Mouse (Mus musculus): ENCODE results near the gene 2010106E10Rik. TPM values are rescaled to one million over a fixed set of nuclear protein-coding genes. Genes with fewer than 3 reads are reported as not detected.

Gene 2010106E10Rik
- polyA plus RNA-seq (2015; fragmentation: Nextera tagmentation; extraction: Ambion mirVana) = 0.16 TPM in 1 of 2 replicates, not detected in the other

DNA sequence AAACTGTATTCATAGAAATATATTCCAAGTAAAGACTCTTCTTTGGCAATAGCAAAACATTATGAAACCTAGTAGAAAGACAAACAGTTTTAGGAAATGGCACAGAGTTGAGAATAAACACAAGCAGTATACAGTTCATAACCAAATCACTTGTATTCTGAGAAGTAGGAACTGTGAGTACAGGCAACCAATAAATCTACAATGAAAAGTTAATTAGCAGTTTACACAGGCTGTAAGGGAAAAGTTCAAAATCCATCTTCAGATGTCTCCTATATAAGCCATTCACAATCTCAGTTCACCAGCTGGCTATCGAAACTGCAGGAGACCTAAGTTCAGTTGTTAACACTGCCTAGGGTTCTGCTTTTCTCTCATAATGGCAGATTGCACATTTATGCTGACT lies at the start of gene 2010106E10Rik:
TSS of gene 2010106E10Rik (plus strand) at position 301 of the 400 bp plus-strand sequence.
- Histone ChIP-seq H3K27ac (ENCODE audit: low read length) (no peak within 1 kb of the TSS), H3K9me3 (ENCODE audit: control insufficient read depth, low read length) (no peaks in the 10 kb centered on the region), H3K4me2 (ENCODE audit: low read depth, low read length) (no peak within 1 kb of the TSS), H3K4me3 (ENCODE audit: low read length) (no peak within 1 kb of the TSS), H3K36me3 (ENCODE audit: control insufficient read depth, insufficient read depth, low read length) (no peaks in the 10 kb centered on the region), H3K9ac (ENCODE audit: low read length) (no peak within 1 kb of the TSS), H3K27me3 (ENCODE audit: control insufficient read depth, insufficient read depth, low read depth, low read length) (no peaks in the 10 kb centered on the region), H3K4me1 (replicated peaks; ENCODE audit: control insufficient read depth, insufficient read depth, low read length) (no peaks in the 10 kb centered on the region)
- no peak for ATAC-seq (ENCODE audit: low read depth)
- WGBS = 78% methylated on average over 1 of the region's 1 CpGs

DNA sequence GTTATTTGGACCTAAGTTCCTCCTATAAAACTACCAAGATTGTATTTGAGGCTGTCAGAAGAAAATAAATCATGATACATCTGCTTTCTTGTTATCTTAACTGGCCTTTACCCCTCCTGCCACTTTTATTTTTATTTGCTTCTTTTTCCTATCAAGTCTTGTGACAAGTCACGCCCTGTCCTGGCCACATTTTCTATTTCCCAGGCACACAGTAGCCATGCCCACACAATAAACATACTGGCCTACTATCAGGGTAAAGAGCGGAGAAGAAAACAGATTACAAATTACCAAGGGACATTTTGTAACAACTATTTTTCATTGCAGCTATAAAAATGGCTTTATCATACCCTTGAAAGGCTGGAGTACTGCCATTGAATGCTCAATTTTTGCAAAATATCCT lies 10.6 kb downstream of the 2010106E10Rik start:
- 60% methylated on average over 2 of the region's 2 CpGs for WGBS
- ATAC-seq (ENCODE audit: low read depth) = no peak

DNA sequence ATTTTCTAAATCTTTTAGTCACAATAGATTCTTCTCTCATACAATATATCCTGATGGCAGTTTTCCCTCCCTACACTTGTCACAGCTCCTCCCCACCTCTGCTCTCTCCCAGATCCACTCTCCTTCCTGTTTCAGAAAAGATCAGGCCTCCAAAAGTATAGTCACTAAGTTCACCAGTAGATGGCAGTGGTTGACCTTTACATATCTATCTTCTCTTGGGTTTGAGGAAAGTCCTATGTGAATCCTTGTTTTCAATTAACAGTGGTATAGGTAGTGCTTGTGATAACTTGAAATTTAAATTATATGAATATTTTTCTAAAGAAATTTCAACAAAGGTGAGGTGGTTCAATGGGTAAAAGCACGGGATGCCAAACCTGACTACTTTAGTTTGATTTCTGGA lies 29.7 kb downstream of the 2010106E10Rik start:
- WGBS = 68% methylated on average over 1 of the region's 1 CpGs
- H3K27ac ChIP-seq (ENCODE audit: low read length) = no peak overlapping the region
- H3K9ac ChIP-seq (ENCODE audit: low read length) = no peak overlapping the region
- H3K27me3 ChIP-seq (ENCODE audit: control insufficient read depth, insufficient read depth, low read depth, low read length) = no peaks in the 10 kb centered on the region
- H3K4me3 ChIP-seq (ENCODE audit: low read length) = no peak overlapping the region
- H3K36me3 ChIP-seq (ENCODE audit: control insufficient read depth, insufficient read depth, low read length) = no peaks in the 10 kb centered on the region
- no peak for ATAC-seq (ENCODE audit: low read depth)
- no peaks in the 10 kb centered on the region for H3K9me3 ChIP-seq (ENCODE audit: control insufficient read depth, low read length)
- no peak overlapping the region for H3K4me2 ChIP-seq (ENCODE audit: low read depth, low read length)
- H3K4me1 ChIP-seq (replicated peaks; ENCODE audit: control insufficient read depth, insufficient read depth, low read length) = no peaks in the 10 kb centered on the region

More for the DNA sequence above, 10.6 kb downstream of the 2010106E10Rik start:
- Histone ChIP-seq H3K9ac (ENCODE audit: low read length) (no peak overlapping the region), H3K27ac (ENCODE audit: low read length) (no peak overlapping the region), H3K27me3 (ENCODE audit: control insufficient read depth, insufficient read depth, low read depth, low read length) (no peaks in the 10 kb centered on the region), H3K4me2 (ENCODE audit: low read depth, low read length) (no peak overlapping the region), H3K9me3 (ENCODE audit: control insufficient read depth, low read length) (no peaks in the 10 kb centered on the region), H3K4me3 (ENCODE audit: low read length) (no peak overlapping the region), H3K36me3 (ENCODE audit: control insufficient read depth, insufficient read depth, low read length) (no peaks in the 10 kb centered on the region), H3K4me1 (replicated peaks; ENCODE audit: control insufficient read depth, insufficient read depth, low read length) (no peaks in the 10 kb centered on the region)

DNA sequence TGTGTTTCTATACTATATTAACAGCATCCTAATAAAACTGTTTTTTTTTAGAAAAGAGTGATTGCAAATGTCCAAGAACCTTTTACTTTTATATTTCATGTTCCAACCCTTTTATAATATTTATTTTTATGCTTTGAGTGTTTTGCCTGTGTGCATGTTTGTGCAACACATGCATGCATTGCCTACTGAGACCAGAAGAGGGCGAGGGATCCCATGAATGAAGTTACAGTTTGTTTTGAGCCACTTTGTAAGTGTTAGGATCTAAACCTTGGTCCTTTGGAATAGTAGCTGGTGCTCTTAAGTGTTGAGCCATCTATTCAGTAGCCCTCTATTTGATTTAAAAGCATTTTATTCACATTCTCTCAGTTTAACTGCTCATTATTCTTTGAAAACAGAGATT lies 48.0 kb downstream of the 2010106E10Rik start:
- Histone ChIP-seq H3K27ac (ENCODE audit: low read length) (no peak overlapping the region), H3K36me3 (ENCODE audit: control insufficient read depth, insufficient read depth, low read length) (no peaks in the 10 kb centered on the region), H3K4me3 (ENCODE audit: low read length) (no peak overlapping the region), H3K27me3 (ENCODE audit: control insufficient read depth, insufficient read depth, low read depth, low read length) (no peaks in the 10 kb centered on the region), H3K9me3 (ENCODE audit: control insufficient read depth, low read length) (no peaks in the 10 kb centered on the region), H3K9ac (ENCODE audit: low read length) (no peak overlapping the region), H3K4me2 (ENCODE audit: low read depth, low read length) (no peak overlapping the region), H3K4me1 (replicated peaks; ENCODE audit: control insufficient read depth, insufficient read depth, low read length) (no peaks in the 10 kb centered on the region)
- no peak for ATAC-seq (ENCODE audit: low read depth)
- WGBS = 32% methylated on average over 1 of the region's 1 CpGs

DNA sequence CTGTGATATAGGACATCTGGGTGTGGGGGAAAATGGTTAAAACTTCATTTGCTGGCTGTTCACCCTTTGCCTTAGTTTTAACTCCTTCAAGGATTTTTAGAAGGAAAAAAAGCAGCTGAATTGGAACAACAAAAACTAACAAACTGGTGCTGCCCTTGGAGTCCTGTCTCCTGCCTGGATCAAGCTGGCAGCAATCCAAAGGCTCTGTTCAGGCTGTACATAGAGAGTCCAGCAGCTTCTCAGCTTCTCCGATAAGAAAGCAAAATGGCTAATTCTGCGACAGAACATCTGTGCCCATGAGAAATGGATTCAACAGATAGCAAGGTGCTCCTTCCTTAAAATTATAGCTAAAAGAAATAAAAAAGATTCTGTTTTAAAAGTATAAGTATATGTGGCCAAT lies 72.6 kb downstream of the 2010106E10Rik start:
- Histone ChIP-seq H3K4me2 (ENCODE audit: low read depth, low read length) (no peak overlapping the region), H3K9ac (ENCODE audit: low read length) (no peak overlapping the region), H3K36me3 (ENCODE audit: control insufficient read depth, insufficient read depth, low read length) (no peaks in the 10 kb centered on the region), H3K4me1 (replicated peaks; ENCODE audit: control insufficient read depth, insufficient read depth, low read length) (no peaks in the 10 kb centered on the region), H3K9me3 (ENCODE audit: control insufficient read depth, low read length) (no peaks in the 10 kb centered on the region), H3K27ac (ENCODE audit: low read length) (no peak overlapping the region), H3K27me3 (ENCODE audit: control insufficient read depth, insufficient read depth, low read depth, low read length) (no peaks in the 10 kb centered on the region), H3K4me3 (ENCODE audit: low read length) (no peak overlapping the region)
- 63% methylated on average over 2 of the region's 2 CpGs for WGBS
- ATAC-seq (ENCODE audit: low read depth) = no peak

DNA sequence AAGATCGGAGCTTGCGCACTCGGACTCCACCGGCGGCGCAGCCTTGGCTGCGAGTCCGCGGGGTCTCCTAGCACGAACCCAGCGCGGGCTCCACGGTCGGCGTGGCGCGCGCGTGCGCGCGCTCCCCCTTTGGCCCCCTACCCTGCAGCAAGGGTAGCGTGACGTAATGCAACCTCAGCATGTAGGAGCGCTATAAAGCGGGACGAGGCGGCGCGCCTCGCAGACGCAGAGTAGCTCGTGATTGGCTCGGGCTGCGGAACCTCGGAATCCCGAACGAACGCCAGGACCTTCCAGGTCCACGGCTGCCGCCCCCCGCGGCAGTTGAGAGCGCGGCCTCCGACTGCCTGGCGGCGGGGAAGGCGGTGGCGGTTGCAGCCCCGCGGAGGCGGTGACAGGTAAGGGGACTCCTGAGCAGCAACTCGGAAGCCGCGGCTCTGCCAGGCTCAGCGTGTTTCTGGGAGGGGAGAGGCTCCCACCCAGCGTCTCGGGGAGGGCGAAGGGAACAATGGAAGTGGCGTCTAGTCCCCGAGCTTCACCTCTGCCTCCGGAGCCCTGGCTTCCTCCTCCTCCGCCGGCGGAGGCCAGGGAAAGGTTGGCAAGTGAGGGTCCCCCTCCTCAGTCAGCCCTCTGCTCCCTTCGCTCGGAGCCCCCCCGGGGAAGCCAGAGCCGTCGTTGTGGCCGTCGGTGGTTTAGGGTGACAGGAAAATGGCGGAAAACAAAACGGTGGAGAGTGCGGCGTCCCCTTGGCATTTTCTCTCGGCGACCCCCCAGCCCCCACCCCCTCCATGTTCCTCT lies 105.6 kb downstream of the 2010106E10Rik start, which contains the start of gene Zfp711:
TSS of gene Zfp711 (plus strand) at position 16 of the 795 bp plus-strand sequence.
- H3K27ac ChIP-seq (ENCODE audit: low read length) = peak within 1 kb of the TSS; percentile 73

DNA sequence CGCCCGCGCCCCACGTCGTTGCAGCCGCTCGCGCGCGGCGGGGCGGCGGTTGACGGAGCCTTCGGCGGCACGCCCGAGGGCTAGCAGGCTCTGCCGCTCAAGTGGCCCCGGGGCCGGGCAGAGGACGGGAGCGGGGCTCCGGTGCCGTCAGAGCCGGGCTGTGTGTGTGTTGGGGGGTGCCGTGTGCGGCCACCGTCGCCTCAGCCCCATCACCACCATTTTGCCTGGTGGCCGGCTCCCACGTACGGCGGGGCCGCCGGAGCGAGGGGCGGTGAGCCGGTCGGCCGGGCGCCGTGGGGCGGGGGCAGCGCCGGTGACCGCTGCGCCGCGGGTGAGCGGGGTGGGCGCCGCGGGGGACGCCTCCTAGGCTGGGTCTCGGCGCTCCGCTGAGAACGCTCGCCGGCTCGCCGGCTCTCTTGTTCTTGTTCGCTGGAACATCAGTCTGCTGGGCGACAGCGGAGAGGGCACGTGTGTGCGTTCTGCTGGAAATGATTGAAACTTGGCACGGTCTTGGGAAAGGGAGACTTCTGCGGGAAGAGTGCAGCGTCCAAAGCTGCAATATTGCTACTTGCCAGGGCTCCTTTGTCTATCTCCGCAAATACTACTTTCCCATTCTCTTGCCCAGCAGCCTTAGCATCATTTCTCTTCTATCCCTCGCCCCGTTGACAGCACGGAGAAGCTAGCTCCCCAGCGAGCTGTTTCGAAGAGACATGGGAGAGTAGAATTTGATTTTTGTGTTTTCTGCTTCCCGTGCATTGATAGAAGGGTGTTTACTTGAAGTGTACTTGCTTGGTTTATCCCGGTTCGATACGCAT lies 106.4 kb downstream of the 2010106E10Rik start:
- ATAC-seq (ENCODE audit: low read depth) = peak; percentile 64
- no peaks in the 10 kb centered on the region for H3K27me3 ChIP-seq (ENCODE audit: control insufficient read depth, insufficient read depth, low read depth, low read length)
- H3K9ac ChIP-seq (ENCODE audit: low read length) = peak overlapping the region; percentile 75
- H3K4me3 ChIP-seq (ENCODE audit: low read length) = peak overlapping the region; percentile 65
- no peaks in the 10 kb centered on the region for H3K9me3 ChIP-seq (ENCODE audit: control insufficient read depth, low read length)
- H3K4me2 ChIP-seq (ENCODE audit: low read depth, low read length) = peak overlapping the region; percentile 62
- H3K36me3 ChIP-seq (ENCODE audit: control insufficient read depth, insufficient read depth, low read length) = no peaks in the 10 kb centered on the region
- 22% methylated on average over 57 of the region's 81 CpGs for WGBS
- no peaks in the 10 kb centered on the region for H3K4me1 ChIP-seq (replicated peaks; ENCODE audit: control insufficient read depth, insufficient read depth, low read length)
- H3K27ac ChIP-seq (ENCODE audit: low read length) = peak overlapping the region; percentile 73

More for the DNA sequence above, 105.6 kb downstream of the 2010106E10Rik start, which contains the start of gene Zfp711:
- H3K9ac ChIP-seq (ENCODE audit: low read length) = peak within 1 kb of the TSS; percentile 75
- no peaks in the 10 kb centered on the region for H3K9me3 ChIP-seq (ENCODE audit: control insufficient read depth, low read length)
- ATAC-seq (ENCODE audit: low read depth) = peak; percentile 97
- H3K4me3 ChIP-seq (ENCODE audit: low read length) = peak within 1 kb of the TSS; percentile 65
- 17% methylated on average over 67 of the region's 79 CpGs for WGBS
- no peaks in the 10 kb centered on the region for H3K4me1 ChIP-seq (replicated peaks; ENCODE audit: control insufficient read depth, insufficient read depth, low read length)
- no peaks in the 10 kb centered on the region for H3K27me3 ChIP-seq (ENCODE audit: control insufficient read depth, insufficient read depth, low read depth, low read length)
- peak within 1 kb of the TSS; percentile 62 for H3K4me2 ChIP-seq (ENCODE audit: low read depth, low read length)
- no peaks in the 10 kb centered on the region for H3K36me3 ChIP-seq (ENCODE audit: control insufficient read depth, insufficient read depth, low read length)
